In the genomic region with DNA sequence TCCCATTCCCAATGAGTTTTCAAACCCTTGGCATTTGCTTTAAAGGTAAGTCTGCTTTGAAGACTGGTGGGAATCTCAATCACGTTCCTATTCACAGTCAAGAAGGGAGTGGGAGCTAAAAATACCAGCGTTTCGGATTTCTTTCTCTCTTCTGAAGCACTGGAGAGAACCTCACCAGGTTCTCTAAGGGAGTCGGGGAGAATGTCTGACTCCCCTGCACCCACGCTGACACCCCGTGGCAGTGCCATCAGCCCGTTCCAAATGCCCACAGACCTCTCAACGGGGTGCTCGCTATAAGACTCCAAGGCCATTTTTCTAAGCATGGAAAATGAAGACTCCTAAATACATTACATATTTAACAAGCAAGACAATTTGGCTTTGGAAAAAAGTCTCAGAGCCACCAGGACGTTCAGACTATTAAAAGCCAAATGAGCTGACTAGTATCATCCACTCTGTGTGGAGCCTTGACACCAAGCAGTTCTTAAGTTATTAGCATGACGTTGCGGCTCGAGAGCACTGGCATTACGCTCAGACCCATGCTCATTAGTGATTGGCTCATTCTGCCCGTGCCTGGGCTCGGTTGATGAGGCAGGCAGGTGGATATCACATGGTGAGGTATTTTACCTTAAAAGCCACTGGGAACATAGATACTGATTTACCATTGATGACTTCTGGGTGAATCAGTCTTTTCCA, we compare ENCODE assay signal across 12 mouse cellular contexts.
DNase-seq lines count a peak whose midpoint lies in the region; ATAC-seq and TF ChIP-seq lines count a peak whose summit lies in the region.
"Had no signal": no experiment of that assay in that cellular context is flagged by ENCODE, and none has a peak within 500 bp of the region (broad histone marks: within the 10 kb centered on the region; RNA-seq: fewer than 3 reads in every experiment).

No protein-coding gene starts in this region.

- no peak overlapping the region for H3K4me3 ChIP-seq in heart, embryonic 14.5 days (ENCODE audit: control insufficient read depth in 1 of 2, insufficient read depth in 1 of 2, low read depth in 1 of 2, low read length in 2 of 2)
- no peak overlapping the region for H3K4me3 ChIP-seq in midbrain, postnatal 0 days (ENCODE audit: low read depth, low read length)
- no peak overlapping the region for H3K4me3 ChIP-seq in midbrain, embryonic 13.5 days (replicated peaks)
- no peak overlapping the region for H3K4me3 ChIP-seq in embryonic facial prominence, embryonic 15.5 days (replicated peaks)
- H3K4me3 ChIP-seq in forebrain, embryonic 10.5 days = no peak overlapping the region
- H3K4me3 ChIP-seq: hindbrain, embryonic 15.5 days had no signal

- H3K4me1 ChIP-seq in heart, embryonic 14.5 days (ENCODE audit: control insufficient read depth in 2 of 2, insufficient read depth in 2 of 2, low read length in 2 of 2) = peaks cover 14 to 15% of the 10 kb centered on the region in 2 experiments
- H3K4me1 ChIP-seq in midbrain, postnatal 0 days (ENCODE audit: insufficient read depth, low read length) = 0 out of 2 replicates have a peak, but pooled peaks cover 3% of the 10 kb centered on the region
- H3K4me1 ChIP-seq in midbrain, embryonic 13.5 days (replicated peaks) = no peaks in the 10 kb centered on the region
- peaks cover 14% of the 10 kb centered on the region for H3K4me1 ChIP-seq in embryonic facial prominence, embryonic 15.5 days
- H3K4me1 ChIP-seq in forebrain, embryonic 10.5 days = peaks cover 6% of the 10 kb centered on the region

- ATAC-seq in heart, embryonic 14.5 days (ENCODE audit: insufficient number of reproducible peaks, insufficient read depth, low FRiP score, low read depth) = no peak
- ATAC-seq in midbrain, postnatal 0 days (ENCODE audit: low FRiP score) = no peak
- ATAC-seq in midbrain, embryonic 13.5 days = no peak
- no peak for ATAC-seq in embryonic facial prominence, embryonic 15.5 days (ENCODE audit: insufficient number of reproducible peaks, low FRiP score, low TSS enrichment, low read depth)
- ATAC-seq: CD4-positive, CD25-positive, alpha-beta regulatory T cell, adult 4 months had no signal

- peak overlapping the region; percentile 50 for H3K4me2 ChIP-seq in heart, embryonic 14.5 days (ENCODE audit: low read length)
- H3K4me2 ChIP-seq in midbrain, postnatal 0 days (ENCODE audit: low read depth, low read length, poor library complexity, severe bottlenecking) = no peak overlapping the region
- H3K4me2 ChIP-seq in midbrain, embryonic 13.5 days (replicated peaks) = no peak overlapping the region
- peak overlapping the region; percentile 6; the same call in 1 of the 2 replicates for H3K4me2 ChIP-seq in embryonic facial prominence, embryonic 15.5 days (replicated peaks)
- H3K4me2 ChIP-seq: hindbrain, embryonic 15.5 days had no signal

- H3K27ac ChIP-seq in heart, embryonic 14.5 days (replicated peaks in 1 of 2; ENCODE audit: control insufficient read depth in 1 of 2, insufficient read depth in 1 of 2, low read depth in 2 of 2, low read length in 2 of 2) = peak overlapping the region; percentile 9 to 53; a peak in 1 of 4 replicates
- no peak overlapping the region for H3K27ac ChIP-seq in midbrain, postnatal 0 days (ENCODE audit: low read depth, low read length)
- H3K27ac ChIP-seq in midbrain, embryonic 13.5 days = no peak overlapping the region
- H3K27ac ChIP-seq in embryonic facial prominence, embryonic 15.5 days (replicated peaks) = no peak overlapping the region
- H3K27ac ChIP-seq in forebrain, embryonic 10.5 days = no peak overlapping the region
- H3K27ac ChIP-seq: hindbrain, embryonic 15.5 days; stomach, postnatal 0 days had no signal

- no peak overlapping the region for H3K9ac ChIP-seq in heart, embryonic 14.5 days (ENCODE audit: low read length)
- H3K9ac ChIP-seq in midbrain, postnatal 0 days (replicated peaks; ENCODE audit: low read length, poor library complexity, severe bottlenecking) = no peak overlapping the region
- H3K9ac ChIP-seq in midbrain, embryonic 13.5 days (replicated peaks) = no peak overlapping the region
- H3K9ac ChIP-seq in embryonic facial prominence, embryonic 15.5 days = no peak overlapping the region
- H3K9ac ChIP-seq: hindbrain, embryonic 15.5 days had no signal

- 45% methylated on average over 16 of the region's 16 CpGs for WGBS in heart, embryonic 14.5 days
- WGBS in midbrain, postnatal 0 days = 52% methylated on average over 16 of the region's 16 CpGs
- WGBS in midbrain, embryonic 13.5 days = 71% methylated on average over 16 of the region's 16 CpGs
- WGBS in embryonic facial prominence, embryonic 15.5 days = 30% methylated on average over 16 of the region's 16 CpGs
- WGBS in forebrain, embryonic 10.5 days = 72% methylated on average over 16 of the region's 16 CpGs

- H3K27me3 ChIP-seq in heart, embryonic 14.5 days (ENCODE audit: control insufficient read depth, insufficient read depth, low read length) = no peaks in the 10 kb centered on the region
- no peaks in the 10 kb centered on the region for H3K27me3 ChIP-seq in midbrain, postnatal 0 days (ENCODE audit: insufficient read depth, low read length)
- no peaks in the 10 kb centered on the region for H3K27me3 ChIP-seq in midbrain, embryonic 13.5 days
- no peaks in the 10 kb centered on the region for H3K27me3 ChIP-seq in embryonic facial prominence, embryonic 15.5 days
- no peaks in the 10 kb centered on the region for H3K27me3 ChIP-seq in forebrain, embryonic 10.5 days (ENCODE audit: poor library complexity, severe bottlenecking)
- H3K27me3 ChIP-seq: hindbrain, embryonic 15.5 days had no signal

- DNase-seq in heart, postnatal 4 days = no peak
- peak; percentile 25 for DNase-seq in midbrain, postnatal 0 days (ENCODE audit: low spot score)
- peak; percentile 89 for DNase-seq in telencephalon, adult 2 months (ENCODE audit: low read depth, low spot score)
- no peak for DNase-seq in spleen, postnatal 4 days (ENCODE audit: low spot score in 2 of 2)
- no peak for DNase-seq in forebrain, embryonic 10.5 days (ENCODE audit: extremely low spot score, low spot score)
- DNase-seq: liver had no signal

- TF ChIP-seq CTCF in midbrain, postnatal 0 days (IDR thresholded peaks at IDR 0.05) = no peak

- H3K36me3 ChIP-seq in heart, embryonic 14.5 days (ENCODE audit: control insufficient read depth, insufficient read depth, low read length) = no peaks in the 10 kb centered on the region
- H3K36me3 ChIP-seq in midbrain, postnatal 0 days (ENCODE audit: insufficient read depth, low read length) = no peaks in the 10 kb centered on the region
- H3K36me3 ChIP-seq in midbrain, embryonic 13.5 days = no peaks in the 10 kb centered on the region
- no peaks in the 10 kb centered on the region for H3K36me3 ChIP-seq in embryonic facial prominence, embryonic 15.5 days
- H3K36me3 ChIP-seq in forebrain, embryonic 10.5 days (replicated peaks) = no peaks in the 10 kb centered on the region
- H3K36me3 ChIP-seq: hindbrain, embryonic 15.5 days had no signal

- peaks cover 4% of the 10 kb centered on the region; the same call in 1 of the 2 replicates for H3K9me3 ChIP-seq in heart, embryonic 14.5 days (ENCODE audit: control insufficient read depth, low read length)
- H3K9me3 ChIP-seq in midbrain, postnatal 0 days (ENCODE audit: low read length) = no peaks in the 10 kb centered on the region
- no peaks in the 10 kb centered on the region for H3K9me3 ChIP-seq in midbrain, embryonic 13.5 days
- no peaks in the 10 kb centered on the region for H3K9me3 ChIP-seq in embryonic facial prominence, embryonic 15.5 days (replicated peaks)
- no peaks in the 10 kb centered on the region; the same call in 1 of the 2 replicates for H3K9me3 ChIP-seq in forebrain, embryonic 10.5 days
- H3K9me3 ChIP-seq: hindbrain, embryonic 15.5 days had no signal

Comparison
In these comparisons a context has a peak if more than half of its experiments do, and no peak if none do; other contexts are left out.
1. H3K27ac ChIP-seq: peak in heart, embryonic 14.5 days (2 of 2); none in midbrain, postnatal 0 days (single experiment), midbrain, embryonic 13.5 days (single experiment), embryonic facial prominence, embryonic 15.5 days (single experiment) and forebrain, embryonic 10.5 days (single experiment).
2. H3K4me2 ChIP-seq: peak in heart, embryonic 14.5 days (single experiment) and embryonic facial prominence, embryonic 15.5 days (single experiment); none in midbrain, postnatal 0 days (single experiment) and midbrain, embryonic 13.5 days (single experiment).
3. DNase-seq: peak in midbrain, postnatal 0 days (single experiment) and telencephalon, adult 2 months (single experiment); none in heart, postnatal 4 days (single experiment), spleen, postnatal 4 days (0 of 2) and forebrain, embryonic 10.5 days (single experiment).